Mouse (Mus musculus) limb, embryonic 13.5 days (tissue): Measurements from ENCODE around the gene Sfxn2. TPM values are rescaled to one million over a fixed set of nuclear protein-coding genes. Genes with fewer than 3 reads are reported as not detected.
"Not testable (repeated sequence)": the region's sequence is repeated elsewhere in the genome, so short reads cannot be mapped to it uniquely, and the experiment has no call there.

ENCODE experiments used
- ATAC-seq: fragments of 200-750 bp; cut with Nextera tagmentation; 2 replicates; pipeline ENCODE4 v1.8.0; 2017; ENCODE audit warnings: low read depth, moderate number of reproducible peaks, moderate TSS enrichment; ENCODE audit not compliant: low FRiP score
- H3K27ac ChIP-seq: fragments of 300-500 bp; sonication (generic); 2 replicates; pipeline ENCODE4 v1.5.1; 2015; ENCODE audit warnings: inconsistent platforms, mild to moderate bottlenecking, moderate library complexity
- H3K27me3 ChIP-seq: fragments of 300-500 bp; sonication (generic); 2 replicates; pipeline ENCODE4 v1.6.1; 2015; ENCODE audit warnings: mild to moderate bottlenecking, inconsistent platforms
- H3K36me3 ChIP-seq: fragments of 300-500 bp; sonication (generic); 2 replicates; pipeline ENCODE4 v1.6.1; 2015; ENCODE audit warnings: inconsistent platforms, mild to moderate bottlenecking, moderate library complexity
- H3K4me1 ChIP-seq: fragments of 300-500 bp; sonication (generic); 2 replicates; pipeline ENCODE4 v1.6.1; 2015; ENCODE audit warnings: inconsistent platforms
- H3K4me2 ChIP-seq: fragments of 300-500 bp; sonication (generic); replicated peaks from 2 replicates; pipeline ENCODE4 v1.6.1; 2015; ENCODE audit warnings: inconsistent platforms, mild to moderate bottlenecking, moderate library complexity
- H3K4me3 ChIP-seq: fragments of 300-500 bp; sonication (generic); 2 replicates; pipeline ENCODE4 v1.5.1; 2015; ENCODE audit warnings: moderate library complexity, mild to moderate bottlenecking, inconsistent platforms
- H3K9ac ChIP-seq: fragments of 300-500 bp; sonication (generic); 2 replicates; pipeline ENCODE4 v1.6.1; 2015; ENCODE audit warnings: mild to moderate bottlenecking, inconsistent platforms
- H3K9me3 ChIP-seq: fragments of 300-500 bp; sonication (generic); 2 replicates; pipeline ENCODE4 v1.6.1; 2016; ENCODE audit warnings: inconsistent platforms
- WGBS: fragments of 180-500 bp; shearing (Covaris S2); methylation state at CpG from one replicate; pipeline ENCODE4 v1.1.7; 2015; 5-methylcytosine and 5-hydroxymethylcytosine counted together
- polyA plus RNA-seq: library from polyadenylated mRNA; unstranded; fragments of >200 nt; fragmentation: Nextera tagmentation; extraction: Ambion mirVana; gene quantifications from 2 replicates; pipeline ENCODE4 v1.2.1, GENCODE M21; 2015

Sfxn2 gene
- polyA plus RNA-seq, 1 experiment from 2014 or later: 27.8 TPM

GRCm38 (mm10) chr19:46552496-46552895 is 20.7 kb upstream of the Sfxn2 start:
- 86% methylated on average over 3 of the region's 4 CpGs for WGBS
- ATAC-seq: no peak
- no peak overlapping the region for H3K9ac ChIP-seq

GRCm38 (mm10) chr19:46553541-46553955 is 19.6 kb upstream of the Sfxn2 start:
- no peak overlapping the region for H3K4me3 ChIP-seq
- H3K27ac ChIP-seq: no peak overlapping the region
- no peak overlapping the region for H3K9ac ChIP-seq
- H3K4me2 ChIP-seq: no peak overlapping the region
- peaks cover 72% of the 10 kb centered on the region for H3K36me3 ChIP-seq
- H3K9me3 ChIP-seq: no peaks in the 10 kb centered on the region
- WGBS: 72% methylated on average over 11 of the region's 11 CpGs
- peaks cover 7% of the 10 kb centered on the region; the same call in 1 of the 2 replicates for H3K4me1 ChIP-seq
- no peak; the same call in 1 of the 2 replicates for ATAC-seq
- H3K27me3 ChIP-seq: no peaks in the 10 kb centered on the region

More at GRCm38 (mm10) chr19:46552496-46552895, 20.7 kb upstream of the Sfxn2 start:
- Histone ChIP-seq H3K9me3 (no peaks in the 10 kb centered on the region), H3K4me2 (no peak overlapping the region), H3K27ac (no peak overlapping the region), H3K4me3 (no peak overlapping the region), H3K4me1 (peaks cover 6% of the 10 kb centered on the region; the same call in 1 of the 2 replicates), H3K36me3 (peaks cover 76% of the 10 kb centered on the region), H3K27me3 (no peaks in the 10 kb centered on the region)

GRCm38 (mm10) chr19:46558009-46558408 is 15.2 kb upstream of the Sfxn2 start:
- no peak overlapping the region for H3K9ac ChIP-seq
- peaks cover 14% of the 10 kb centered on the region for H3K4me1 ChIP-seq
- H3K4me2 ChIP-seq: no peak overlapping the region
- no peak overlapping the region for H3K4me3 ChIP-seq
- no peaks in the 10 kb centered on the region for H3K27me3 ChIP-seq
- no peak overlapping the region for H3K27ac ChIP-seq
- no peak for ATAC-seq
- H3K9me3 ChIP-seq: no peaks in the 10 kb centered on the region
- H3K36me3 ChIP-seq: peaks cover 50% of the 10 kb centered on the region
- WGBS: 76% methylated on average over 8 of the region's 8 CpGs

GRCm38 (mm10) chr19:46558631-46559030 is 14.5 kb upstream of the Sfxn2 start:
- ATAC-seq: no peak
- WGBS: 42% methylated on average over 12 of the region's 12 CpGs

GRCm38 (mm10) chr19:46562132-46562531 is 11.0 kb upstream of the Sfxn2 start:
- 29% methylated on average over 1 of the region's 1 CpGs for WGBS

More at GRCm38 (mm10) chr19:46558631-46559030, 14.5 kb upstream of the Sfxn2 start:
- H3K4me2 ChIP-seq: peak overlapping the region; percentile 27; the same call in 1 of the 2 replicates
- H3K27ac ChIP-seq: no peak overlapping the region
- peaks cover 45% of the 10 kb centered on the region for H3K36me3 ChIP-seq
- H3K27me3 ChIP-seq: no peaks in the 10 kb centered on the region
- H3K9me3 ChIP-seq: no peaks in the 10 kb centered on the region
- H3K4me3 ChIP-seq: no peak overlapping the region
- H3K9ac ChIP-seq: no peak overlapping the region
- H3K4me1 ChIP-seq: peaks cover 11% of the 10 kb centered on the region; the same call in 1 of the 2 replicates

GRCm38 (mm10) chr19:46562581-46563515 is 10.3 kb upstream of the Sfxn2 start:
- Histone ChIP-seq H3K9me3 (no peaks in the 10 kb centered on the region), H3K4me1 (peaks cover 9% of the 10 kb centered on the region; the same call in 1 of the 2 replicates), H3K36me3 (peaks cover 22% of the 10 kb centered on the region), H3K4me2 (no peak overlapping the region), H3K27ac (no peak overlapping the region), H3K27me3 (no peaks in the 10 kb centered on the region), H3K9ac (no peak overlapping the region), H3K4me3 (no peak overlapping the region)
- no peak for ATAC-seq
- 84% methylated on average over 14 of the region's 14 CpGs for WGBS

More at GRCm38 (mm10) chr19:46562132-46562531, 11.0 kb upstream of the Sfxn2 start:
- no peaks in the 10 kb centered on the region for H3K27me3 ChIP-seq
- no peaks in the 10 kb centered on the region for H3K9me3 ChIP-seq
- peaks cover 9% of the 10 kb centered on the region; the same call in 1 of the 2 replicates for H3K4me1 ChIP-seq
- no peak overlapping the region for H3K4me2 ChIP-seq
- no peak overlapping the region for H3K9ac ChIP-seq
- ATAC-seq: no peak
- H3K27ac ChIP-seq: no peak overlapping the region
- H3K36me3 ChIP-seq: peaks cover 22% of the 10 kb centered on the region
- no peak overlapping the region for H3K4me3 ChIP-seq

- no peak overlapping the region for H3K4me3 ChIP-seq
- ATAC-seq: no peak
- H3K9ac ChIP-seq: no peak overlapping the region
- H3K4me1 ChIP-seq: peaks cover 7% of the 10 kb centered on the region; the same call in 1 of the 2 replicates
- H3K4me2 ChIP-seq: no peak overlapping the region
- no peak overlapping the region for H3K27ac ChIP-seq
- no peaks in the 10 kb centered on the region for H3K27me3 ChIP-seq
- H3K9me3 ChIP-seq: no peaks in the 10 kb centered on the region
- H3K36me3 ChIP-seq: peaks cover 18% of the 10 kb centered on the region
- WGBS: 79% methylated on average over 4 of the region's 4 CpGs
These were observed 9.6 kb upstream of the Sfxn2 start for GRCm38 (mm10) chr19:46563603-46564002.

GRCm38 (mm10) chr19:46564043-46564462 is 9.1 kb upstream of the Sfxn2 start:
- WGBS: 82% methylated on average over 14 of the region's 14 CpGs
- no peak overlapping the region for H3K27ac ChIP-seq
- H3K36me3 ChIP-seq: peaks cover 18% of the 10 kb centered on the region
- H3K4me2 ChIP-seq: no peak overlapping the region
- H3K9me3 ChIP-seq: no peaks in the 10 kb centered on the region
- peaks cover 2% of the 10 kb centered on the region; the same call in 1 of the 2 replicates for H3K4me1 ChIP-seq
- H3K27me3 ChIP-seq: no peaks in the 10 kb centered on the region
- H3K4me3 ChIP-seq: no peak overlapping the region
- no peak overlapping the region for H3K9ac ChIP-seq
- no peak for ATAC-seq

- H3K9ac ChIP-seq: peak overlapping the region; percentile 81; the same call in 1 of the 2 replicates
- 88% methylated on average over 3 of the region's 3 CpGs for WGBS
- H3K4me1 ChIP-seq: peaks cover 22% of the 10 kb centered on the region
- not testable (repeated sequence) for H3K27ac ChIP-seq, H3K27me3 ChIP-seq, H3K36me3 ChIP-seq, H3K9me3 ChIP-seq, ATAC-seq
- peak overlapping the region; percentile 84; the same call in 1 of the 2 replicates for H3K4me3 ChIP-seq
- peak overlapping the region; percentile 78 for H3K4me2 ChIP-seq
These were observed 1.8 kb upstream of the Sfxn2 start for GRCm38 (mm10) chr19:46571211-46571877.

GRCm38 (mm10) chr19:46571878-46572244 is 1.3 kb upstream of the Sfxn2 start:
- peak overlapping the region; percentile 81 for H3K9ac ChIP-seq
- WGBS: 23% methylated on average over 10 of the region's 10 CpGs

GRCm38 (mm10) chr19:46572548-46572947 is 617 bp upstream of the Sfxn2 start:
- H3K9me3 ChIP-seq: no peaks in the 10 kb centered on the region
- H3K4me2 ChIP-seq: peak overlapping the region; percentile 78
- H3K27me3 ChIP-seq: no peaks in the 10 kb centered on the region
- H3K4me3 ChIP-seq: peak overlapping the region; percentile 84
- WGBS: 0% methylated on average over 16 of the region's 17 CpGs
- peak overlapping the region; percentile 70; the same call in 1 of the 2 replicates for H3K27ac ChIP-seq
- peak overlapping the region; percentile 81 for H3K9ac ChIP-seq
- peaks cover 22% of the 10 kb centered on the region for H3K4me1 ChIP-seq
- no peak for ATAC-seq
- peaks cover 2% of the 10 kb centered on the region for H3K36me3 ChIP-seq

More at GRCm38 (mm10) chr19:46571878-46572244, 1.3 kb upstream of the Sfxn2 start:
- H3K36me3 ChIP-seq: peaks cover 9% of the 10 kb centered on the region
- no peak for ATAC-seq
- peak overlapping the region; percentile 84 for H3K4me3 ChIP-seq
- peaks cover 22% of the 10 kb centered on the region for H3K4me1 ChIP-seq
- no peak overlapping the region for H3K27ac ChIP-seq
- no peaks in the 10 kb centered on the region for H3K27me3 ChIP-seq
- H3K9me3 ChIP-seq: no peaks in the 10 kb centered on the region
- peak overlapping the region; percentile 78 for H3K4me2 ChIP-seq

- peaks cover 22% of the 10 kb centered on the region for H3K4me1 ChIP-seq
- H3K27ac ChIP-seq: no peak overlapping the region
- no peaks in the 10 kb centered on the region for H3K36me3 ChIP-seq
- WGBS: 31% methylated on average over 6 of the region's 6 CpGs
- H3K9me3 ChIP-seq: no peaks in the 10 kb centered on the region
- no peaks in the 10 kb centered on the region for H3K27me3 ChIP-seq
- no peak for ATAC-seq
- H3K9ac ChIP-seq: peak overlapping the region; percentile 75
- H3K4me2 ChIP-seq: peak overlapping the region; percentile 78
- peak overlapping the region; percentile 84 for H3K4me3 ChIP-seq
These were observed 825 bp downstream of the Sfxn2 start for GRCm38 (mm10) chr19:46573990-46574389.
